Mouse (Mus musculus): ENCODE results near the gene Xpnpep1. TPM values are rescaled to one million over a fixed set of nuclear protein-coding genes. Genes with fewer than 3 reads are reported as not detected.

The Xpnpep1 gene
- polyA plus RNA-seq, 1 experiment = 52.9 TPM

- Histone ChIP-seq H3K4me3 (ENCODE audit: insufficient read depth, low read length) (no peak overlapping the region), H3K4me1 (ENCODE audit: control insufficient read depth, insufficient read depth, low read length) (no peaks in the 10 kb centered on the region), H3K27ac (ENCODE audit: insufficient read depth, low read length) (no peak overlapping the region)
- TF ChIP-seq CTCF (IDR thresholded peaks at IDR 0.05; ENCODE audit: extremely low read depth, insufficient read depth, low read length) (no peak), POLR2A (IDR thresholded peaks at IDR 0.05; ENCODE audit: extremely low read depth, insufficient read depth, low read length) (no peak)
Observed at GRCm38 (mm10) chr19:53008921-53009320, 31.1 kb downstream of the Xpnpep1 start.

GRCm38 (mm10) chr19:53008020-53008705 is 31.9 kb downstream of the Xpnpep1 start:
- TF ChIP-seq POLR2A (IDR thresholded peaks at IDR 0.05; ENCODE audit: extremely low read depth, insufficient read depth, low read length) (no peak), CTCF (IDR thresholded peaks at IDR 0.05; ENCODE audit: extremely low read depth, insufficient read depth, low read length) (peak; percentile 88)
- no peak overlapping the region for H3K4me3 ChIP-seq (ENCODE audit: insufficient read depth, low read length)
- H3K27ac ChIP-seq (ENCODE audit: insufficient read depth, low read length) = no peak overlapping the region
- H3K4me1 ChIP-seq (ENCODE audit: control insufficient read depth, insufficient read depth, low read length) = no peaks in the 10 kb centered on the region

GRCm38 (mm10) chr19:53005978-53006377 is 34.0 kb downstream of the Xpnpep1 start:
- TF ChIP-seq CTCF (IDR thresholded peaks at IDR 0.05; ENCODE audit: extremely low read depth, insufficient read depth, low read length) (no peak), POLR2A (IDR thresholded peaks at IDR 0.05; ENCODE audit: extremely low read depth, insufficient read depth, low read length) (no peak)

GRCm38 (mm10) chr19:53003554-53004365 is 36.3 kb downstream of the Xpnpep1 start:
- H3K4me3 ChIP-seq (ENCODE audit: insufficient read depth, low read length) = no peak overlapping the region
- no peak for TF ChIP-seq CTCF (IDR thresholded peaks at IDR 0.05; ENCODE audit: extremely low read depth, insufficient read depth, low read length)
- no peak for TF ChIP-seq POLR2A (IDR thresholded peaks at IDR 0.05; ENCODE audit: extremely low read depth, insufficient read depth, low read length)
- no peak overlapping the region for H3K27ac ChIP-seq (ENCODE audit: insufficient read depth, low read length)
- H3K4me1 ChIP-seq (ENCODE audit: control insufficient read depth, insufficient read depth, low read length) = no peaks in the 10 kb centered on the region

More at GRCm38 (mm10) chr19:53005978-53006377, 34.0 kb downstream of the Xpnpep1 start:
- Histone ChIP-seq H3K4me1 (ENCODE audit: control insufficient read depth, insufficient read depth, low read length) (no peaks in the 10 kb centered on the region), H3K27ac (ENCODE audit: insufficient read depth, low read length) (no peak overlapping the region), H3K4me3 (ENCODE audit: insufficient read depth, low read length) (no peak overlapping the region)

- H3K27ac ChIP-seq (ENCODE audit: insufficient read depth, low read length) = no peak overlapping the region
- no peak overlapping the region for H3K4me3 ChIP-seq (ENCODE audit: insufficient read depth, low read length)
- H3K4me1 ChIP-seq (ENCODE audit: control insufficient read depth, insufficient read depth, low read length) = no peaks in the 10 kb centered on the region
- TF ChIP-seq POLR2A (IDR thresholded peaks at IDR 0.05; ENCODE audit: extremely low read depth, insufficient read depth, low read length) (no peak), CTCF (IDR thresholded peaks at IDR 0.05; ENCODE audit: extremely low read depth, insufficient read depth, low read length) (no peak)
Observed at GRCm38 (mm10) chr19:53002166-53003095, 37.6 kb downstream of the Xpnpep1 start.

GRCm38 (mm10) chr19:52992880-52993440 is 47.1 kb downstream of the Xpnpep1 start:
- Histone ChIP-seq H3K27ac (ENCODE audit: insufficient read depth, low read length) (no peak overlapping the region), H3K4me1 (ENCODE audit: control insufficient read depth, insufficient read depth, low read length) (no peaks in the 10 kb centered on the region), H3K4me3 (ENCODE audit: insufficient read depth, low read length) (no peak overlapping the region)
- no peak for TF ChIP-seq POLR2A (IDR thresholded peaks at IDR 0.05; ENCODE audit: extremely low read depth, insufficient read depth, low read length)
- TF ChIP-seq CTCF (IDR thresholded peaks at IDR 0.05; ENCODE audit: extremely low read depth, insufficient read depth, low read length) = peak; percentile 73

- no peaks in the 10 kb centered on the region for H3K4me1 ChIP-seq (ENCODE audit: control insufficient read depth, insufficient read depth, low read length)
- H3K4me3 ChIP-seq (ENCODE audit: insufficient read depth, low read length) = no peak overlapping the region
- no peak for TF ChIP-seq CTCF (IDR thresholded peaks at IDR 0.05; ENCODE audit: extremely low read depth, insufficient read depth, low read length)
- TF ChIP-seq POLR2A (IDR thresholded peaks at IDR 0.05; ENCODE audit: extremely low read depth, insufficient read depth, low read length) = no peak
- no peak overlapping the region for H3K27ac ChIP-seq (ENCODE audit: insufficient read depth, low read length)
Observed at GRCm38 (mm10) chr19:52991924-52992323, 48.1 kb downstream of the Xpnpep1 start.

- Histone ChIP-seq H3K4me1 (ENCODE audit: control insufficient read depth, insufficient read depth, low read length) (no peaks in the 10 kb centered on the region; the same call in 1 of the 2 replicates), H3K27ac (ENCODE audit: insufficient read depth, low read length) (no peak overlapping the region), H3K4me3 (ENCODE audit: insufficient read depth, low read length) (no peak overlapping the region)
- TF ChIP-seq POLR2A (IDR thresholded peaks at IDR 0.05; ENCODE audit: extremely low read depth, insufficient read depth, low read length) (no peak), CTCF (IDR thresholded peaks at IDR 0.05; ENCODE audit: extremely low read depth, insufficient read depth, low read length) (no peak)
Observed at GRCm38 (mm10) chr19:52979020-52979711, 60.8 kb downstream of the Xpnpep1 start.
